Mouse (Mus musculus) MEL (cell line): ENCODE data around the gene Ikzf1. TPM values are rescaled to one million over a fixed set of nuclear protein-coding genes. Genes with fewer than 3 reads are reported as not detected.

Experiments
- DNase-seq: peaks from one replicate; pipeline ENCODE4 v3.0.0; 2011; ENCODE audit warnings: low read depth, low spot score
- H3K27ac ChIP-seq: 2 replicates; pipeline ENCODE4 v1.5.1; 2012; ENCODE audit warnings: low read depth, mild to moderate bottlenecking, control low read depth, low read length, moderate library complexity; ENCODE audit not compliant: control insufficient read depth
- H3K27me3 ChIP-seq, 2 experiments: fragments of 150-350 bp in 1 of 2; sonication (generic) in 1 of 2; 2 replicates each; pipeline ENCODE4 v1.6.1; 2012; ENCODE audit warnings: low read length in 2 of 2, mild to moderate bottlenecking in 2 of 2, improper control_type of control experiment in 1 of 2, moderate library complexity in 1 of 2; ENCODE audit not compliant: insufficient read depth in 2 of 2, control insufficient read depth in 1 of 2
- H3K36me3 ChIP-seq, 2 experiments: 2 replicates each; pipeline ENCODE4 v1.6.1; 2012 to 2014; ENCODE audit warnings: low read length in 2 of 2, improper control_type of control experiment in 1 of 2, inconsistent platforms in 1 of 2, mild to moderate bottlenecking in 1 of 2; ENCODE audit not compliant: insufficient read depth in 2 of 2, control insufficient read depth in 1 of 2
- H3K4me1 ChIP-seq, 2 experiments: fragments of 150-350 bp in 1 of 2; sonication (generic) in 1 of 2; 2 replicates each; pipeline ENCODE4 v1.6.1; 2012; ENCODE audit warnings: low read length in 2 of 2, improper control_type of control experiment in 1 of 2, mild to moderate bottlenecking in 1 of 2; ENCODE audit not compliant: insufficient read depth in 2 of 2, control insufficient read depth in 1 of 2
- H3K4me3 ChIP-seq, 2 experiments: fragments of 150-350 bp in 1 of 2; sonication (generic) in 1 of 2; 2 replicates each; pipeline ENCODE4 v1.5.1; 2012; ENCODE audit warnings: low read depth in 2 of 2, low read length in 2 of 2, mild to moderate bottlenecking in 2 of 2, moderate library complexity in 2 of 2, control low read depth in 1 of 2, improper control_type of control experiment in 1 of 2; ENCODE audit not compliant: control insufficient read depth in 1 of 2, insufficient read depth in 1 of 2
- H3K79me2 ChIP-seq: 2 replicates; pipeline ENCODE4 v1.6.1; 2012; ENCODE audit warnings: mild to moderate bottlenecking, low read length, moderate library complexity; ENCODE audit not compliant: control insufficient read depth, poor library complexity, insufficient read depth
- H3K9ac ChIP-seq: 2 replicates; pipeline ENCODE4 v1.6.1; 2012; ENCODE audit warnings: low read depth, mild to moderate bottlenecking, control low read depth, low read length, moderate library complexity; ENCODE audit not compliant: control insufficient read depth, poor library complexity, severe bottlenecking
- H3K9me3 ChIP-seq: fragments of 150-350 bp; sonication (generic); replicated peaks from 2 replicates; pipeline ENCODE4 v1.6.1; 2012; ENCODE audit warnings: mild to moderate bottlenecking, low read length, improper control_type of control experiment, moderate library complexity; ENCODE audit not compliant: insufficient read depth
- BHLHE40 ChIP-seq: IDR thresholded peaks from 2 replicates; pipeline ENCODE4 v1.6.1; 2012; ENCODE audit warnings: low read depth, mild to moderate bottlenecking, inconsistent platforms, low read length, improper control_type of control experiment, borderline replicate concordance
- CTCF ChIP-seq, 3 experiments: IDR thresholded peaks in 2 of 3; conservative IDR thresholded peaks in 1 of 3; 2 replicates each; pipeline ENCODE4 v1.5.1; 2011 to 2012; ENCODE audit warnings: low read length in 3 of 3, low read depth in 2 of 3, mild to moderate bottlenecking in 2 of 3, improper control_type of control experiment in 1 of 3, inconsistent platforms in 1 of 3, mixed read lengths in 1 of 3, moderate library complexity in 1 of 3; ENCODE audit not compliant: control insufficient read depth in 1 of 3, insufficient read depth in 1 of 3, poor library complexity in 1 of 3, severe bottlenecking in 1 of 3
- ELF1 ChIP-seq: IDR thresholded peaks from 2 replicates; pipeline ENCODE4 v1.6.1; 2014; ENCODE audit warnings: low read depth, mild to moderate bottlenecking, inconsistent platforms, low read length, improper control_type of control experiment, moderate library complexity
- EP300 ChIP-seq, 2 experiments: IDR thresholded peaks; 2 replicates each; pipeline ENCODE4 v1.6.1; 2011; ENCODE audit warnings: improper control_type of control experiment in 2 of 2, low read length in 2 of 2, low read depth in 1 of 2, mild to moderate bottlenecking in 1 of 2
- ETS1 ChIP-seq: IDR thresholded peaks from 2 replicates; pipeline ENCODE4 v1.6.1; 2012; ENCODE audit warnings: low read depth, mild to moderate bottlenecking, inconsistent platforms, low read length, improper control_type of control experiment, moderate library complexity
- GABPA ChIP-seq: IDR thresholded peaks from 2 replicates; pipeline ENCODE4 v1.6.1; 2012; ENCODE audit warnings: low read depth, mild to moderate bottlenecking, inconsistent platforms, low read length, improper control_type of control experiment, moderate library complexity
- GATA1 ChIP-seq: IDR thresholded peaks from 2 replicates; pipeline ENCODE4 v1.6.1; 2011; ENCODE audit warnings: low read depth, low read length, improper control_type of control experiment
- HCFC1 ChIP-seq: IDR thresholded peaks from 2 replicates; pipeline ENCODE4 v1.6.1; 2012; ENCODE audit warnings: low read depth, mild to moderate bottlenecking, inconsistent platforms, low read length, improper control_type of control experiment, moderate library complexity
- JUND ChIP-seq: IDR thresholded peaks from 2 replicates; pipeline ENCODE4 v1.6.1; 2011; ENCODE audit warnings: low read depth, mild to moderate bottlenecking, improper control_type of control experiment, low read length
- KAT2A ChIP-seq: conservative IDR thresholded peaks from 2 replicates; pipeline ENCODE4 v1.6.1; 2012; ENCODE audit warnings: low read depth, low read length, improper control_type of control experiment, inconsistent platforms
- MAFK ChIP-seq: IDR thresholded peaks from 2 replicates; pipeline ENCODE4 v1.6.1; 2011; ENCODE audit warnings: low read depth, mild to moderate bottlenecking, low read length, improper control_type of control experiment, borderline replicate concordance
- MAX ChIP-seq: IDR thresholded peaks from 2 replicates; pipeline ENCODE4 v1.6.1; 2011; ENCODE audit warnings: low read length, improper control_type of control experiment
- MAZ ChIP-seq: IDR thresholded peaks from 2 replicates; pipeline ENCODE4 v1.6.1; 2012; ENCODE audit warnings: low read depth, mild to moderate bottlenecking, inconsistent platforms, low read length, improper control_type of control experiment
- POLR2A ChIP-seq, 2 experiments: IDR thresholded peaks; 2 replicates each; pipeline ENCODE4 v1.6.1; 2011 to 2012; ENCODE audit warnings: low read length in 2 of 2, mild to moderate bottlenecking in 2 of 2, control low read depth in 1 of 2, improper control_type of control experiment in 1 of 2, low read depth in 1 of 2, moderate library complexity in 1 of 2; ENCODE audit not compliant: control insufficient read depth in 1 of 2, insufficient read depth in 1 of 2, poor library complexity in 1 of 2
- POLR2AphosphoS2 ChIP-seq: IDR thresholded peaks from 2 replicates; pipeline ENCODE4 v1.6.1; 2011; ENCODE audit warnings: low read length, improper control_type of control experiment
- RAD21 ChIP-seq: IDR thresholded peaks from 2 replicates; pipeline ENCODE4 v1.6.1; 2011; ENCODE audit warnings: mild to moderate bottlenecking, low read depth, low read length, improper control_type of control experiment
- SIN3A ChIP-seq: IDR thresholded peaks from 2 replicates; pipeline ENCODE4 v1.6.1; 2012; ENCODE audit warnings: low read length, improper control_type of control experiment, inconsistent platforms
- SMC3 ChIP-seq: IDR thresholded peaks from 2 replicates; pipeline ENCODE4 v1.6.1; 2011; ENCODE audit warnings: low read depth, low read length, improper control_type of control experiment
- TAL1 ChIP-seq: IDR thresholded peaks from 2 replicates; pipeline ENCODE4 v1.6.1; 2012; ENCODE audit warnings: mild to moderate bottlenecking, inconsistent platforms, low read length, moderate library complexity, mixed read lengths
- TBP ChIP-seq: IDR thresholded peaks from 2 replicates; pipeline ENCODE4 v1.8.0; 2011; ENCODE audit warnings: low read depth, low read length, improper control_type of control experiment
- TCF12 ChIP-seq: IDR thresholded peaks from 2 replicates; pipeline ENCODE4 v1.6.1; 2014; ENCODE audit warnings: low read depth, mild to moderate bottlenecking, inconsistent platforms, low read length, improper control_type of control experiment, moderate library complexity
- UBTF ChIP-seq: IDR thresholded peaks from 2 replicates; pipeline ENCODE4 v1.6.1; 2012; ENCODE audit warnings: low read depth, mild to moderate bottlenecking, inconsistent platforms, low read length, improper control_type of control experiment, moderate library complexity, borderline replicate concordance; ENCODE audit not compliant: insufficient read depth
- USF1 ChIP-seq: IDR thresholded peaks from 2 replicates; pipeline ENCODE4 v1.6.1; 2014; ENCODE audit warnings: low read depth, mild to moderate bottlenecking, inconsistent platforms, low read length, improper control_type of control experiment, moderate library complexity
- ZC3H11A ChIP-seq: IDR thresholded peaks from 2 replicates; pipeline ENCODE4 v1.6.1; 2012; ENCODE audit warnings: low read depth, mild to moderate bottlenecking, inconsistent platforms, low read length, improper control_type of control experiment
- ZNF384 ChIP-seq: IDR thresholded peaks from 2 replicates; pipeline ENCODE4 v1.6.1; 2012; ENCODE audit warnings: low read depth, mild to moderate bottlenecking, inconsistent platforms, low read length, improper control_type of control experiment
- polyA plus RNA-seq, 2 experiments: library from polyadenylated mRNA; stranded (reverse) in 1 of 2; unstranded in 1 of 2; fragments of >175 nt in 1 of 2; fragments of >200 nt in 1 of 2; gene quantifications; 2 replicates each; pipeline versions ENCODE4 v1.2.1 to v1.2.4; 2012; ENCODE audit warnings: low replicate concordance in 2 of 2, low read depth in 1 of 2; ENCODE audit not compliant: insufficient read length in 2 of 2, insufficient read depth in 1 of 2, missing spikeins in 1 of 2
- total RNA-seq: library from RNA; depleted of rRNA; stranded (reverse); fragments of 300-350 nt; gene quantifications from 2 replicates; pipeline ENCODE4 v1.2.3, GENCODE M21; 2012

The Ikzf1 gene
- total and polyA plus RNA-seq, 3 experiments: 28.0 to 128 (median 90.6) TPM

DNA sequence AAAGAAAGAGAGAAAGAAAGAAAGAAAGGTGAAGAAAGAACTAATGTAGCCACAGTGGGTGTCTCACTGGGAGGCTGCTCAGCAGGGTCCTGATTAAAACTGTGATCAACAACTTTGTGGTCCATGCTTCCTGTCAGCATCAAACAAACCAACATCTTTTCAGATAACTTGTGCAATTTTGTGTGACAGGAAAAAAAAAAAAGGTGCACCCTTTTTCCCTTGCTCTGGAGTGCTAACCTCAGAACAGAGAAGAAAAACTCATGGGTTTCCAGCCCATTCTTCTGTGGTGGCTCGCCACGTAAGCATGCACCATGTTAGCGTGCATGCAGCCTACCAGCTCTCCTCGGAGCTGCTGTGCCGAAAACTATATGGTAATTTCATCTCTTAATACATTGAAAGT is 56.8 kb downstream of the Ikzf1 start (continued):
- TF ChIP-seq ZNF384 (peak; percentile 73), USF1 (no peak), JUND (no peak), MAZ (no peak), ZC3H11A (no peak)

GRCm38 (mm10) chr11:11742626-11743025 is 57.8 kb downstream of the Ikzf1 start:
- Histone ChIP-seq H3K36me3 (peaks cover 18 to 36% of the 10 kb centered on the region in 2 experiments), H3K9ac (peak overlapping the region; percentile 19; the same call in 1 of the 2 replicates), H3K4me1 (peaks cover 11 to 18% of the 10 kb centered on the region in 2 experiments), H3K27me3 (no peaks in the 10 kb centered on the region), H3K4me3 (no peak overlapping the region), H3K27ac (peak overlapping the region; percentile 84), H3K79me2 (peaks cover 6% of the 10 kb centered on the region; the same call in 1 of the 2 replicates), H3K9me3 (no peaks in the 10 kb centered on the region)
- 0 out of 2 replicates have a peak, but pooled peaks have one; percentile 30 for TF ChIP-seq TBP
- TF ChIP-seq POLR2A (IDR thresholded peaks at IDR 0.05; ENCODE audit: control insufficient read depth in 1 of 2, insufficient read depth in 1 of 2, low read depth in 1 of 2, low read length in 2 of 2, poor library complexity in 1 of 2): peak in 1 of 2 experiments; percentile 33; a peak in 1 of 4 replicates
- TF ChIP-seq MAFK: no peak
- TF ChIP-seq ETS1: 0 out of 2 replicates have a peak, but pooled peaks have one; percentile 50
- TF ChIP-seq TAL1: peak; percentile 69
- TF ChIP-seq RAD21: peak; percentile 99
- TF ChIP-seq JUND: peak; percentile 80; the same call in 1 of the 2 replicates
- peak; percentile 13; the same call in 1 of the 2 replicates for TF ChIP-seq BHLHE40
- no peak for TF ChIP-seq MAX
- TF ChIP-seq POLR2AphosphoS2: no peak
- peak; percentile 83 to 98 (median 90) for TF ChIP-seq CTCF (IDR thresholded peaks at IDR 0.05 in 2 of 3, conservative IDR thresholded peaks at IDR 0.05 in 1 of 3; ENCODE audit: control insufficient read depth in 1 of 3, insufficient read depth in 1 of 3, low read depth in 2 of 3, low read length in 3 of 3, poor library complexity in 1 of 3, severe bottlenecking in 1 of 3)
- 0 out of 2 replicates have a peak, but pooled peaks have one; percentile 35 for TF ChIP-seq ELF1
- TF ChIP-seq TCF12: peak; percentile 81
- peak; percentile 48; the same call in 1 of the 2 replicates for TF ChIP-seq HCFC1
- TF ChIP-seq USF1: no peak
- peak; percentile 92 to 93 for TF ChIP-seq EP300 (IDR thresholded peaks at IDR 0.05; ENCODE audit: low read depth in 1 of 2, low read length in 2 of 2)
- TF ChIP-seq SMC3: peak; percentile 99
- peak; percentile 99 for TF ChIP-seq ZC3H11A
- peak; percentile 93 for TF ChIP-seq GATA1
- peak; percentile 75 for TF ChIP-seq SIN3A
- TF ChIP-seq GABPA: no peak
- no peak for TF ChIP-seq UBTF
- no peak for TF ChIP-seq KAT2A
- DNase-seq: peak; percentile 95
